ENCODE assay signal across 16 mouse cellular contexts in the genomic region with DNA sequence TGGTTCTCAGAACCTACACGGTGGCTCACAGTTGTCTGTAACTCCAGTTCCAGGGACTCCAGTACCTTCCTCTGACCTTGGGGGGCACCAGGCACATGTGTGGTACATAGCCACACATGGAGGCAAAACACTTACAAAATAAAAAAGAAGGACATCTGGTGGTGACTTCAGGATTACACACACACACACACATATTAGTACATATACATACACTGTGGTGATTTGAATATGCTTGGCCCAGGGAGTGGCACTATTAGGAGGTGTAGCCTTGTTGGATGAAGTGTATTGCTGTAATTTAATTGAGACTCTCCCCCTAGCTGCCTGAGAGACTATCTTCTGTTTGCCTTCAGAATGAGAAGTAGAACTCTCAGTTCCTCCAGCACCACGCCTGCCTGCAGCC.
"Had no signal": no experiment of that assay in that cellular context is flagged by ENCODE, and none has a peak within 500 bp of the region (broad histone marks: within the 10 kb centered on the region; RNA-seq: fewer than 3 reads in every experiment).

No protein-coding gene starts in this region.

- H3K36me3 ChIP-seq: neural tube, embryonic 13.5 days; neural tube, embryonic 15.5 days; stomach, embryonic 15.5 days had no signal

- H3K4me1 ChIP-seq: stomach, embryonic 15.5 days had no signal

- H3K4me2 ChIP-seq: neural tube, embryonic 13.5 days; neural tube, embryonic 15.5 days; stomach, embryonic 15.5 days had no signal

- H3K9ac ChIP-seq: neural tube, embryonic 13.5 days; neural tube, embryonic 15.5 days; stomach, embryonic 15.5 days had no signal

- H3K27me3 ChIP-seq: neural tube, embryonic 13.5 days; neural tube, embryonic 15.5 days; stomach, embryonic 15.5 days had no signal

- H3K27ac ChIP-seq: neural tube, embryonic 13.5 days; neural tube, embryonic 15.5 days; stomach, embryonic 15.5 days; stomach, postnatal 0 days had no signal

- DNase-seq: retina, postnatal 1 day; right cerebral cortex, adult 18-20 months; right cerebral cortex, postnatal 14 days; right cerebral cortex, postnatal 25 days; right cerebral cortex, postnatal 4 days; spleen, adult 18-20 months; thymus, adult 18-20 months; thymus, adult 2 months; thymus, postnatal 14 days; thymus, postnatal 25 days; thymus, postnatal 36 days; thymus, postnatal 4 days had no signal

- H3K4me3 ChIP-seq: neural tube, embryonic 13.5 days; neural tube, embryonic 15.5 days; stomach, embryonic 15.5 days had no signal

- H3K9me3 ChIP-seq: neural tube, embryonic 13.5 days; neural tube, embryonic 15.5 days; stomach, embryonic 15.5 days had no signal
